Mouse (Mus musculus) urinary bladder, postnatal 10 days (tissue): ENCODE results near the gene Wfdc12.

Experiments used
- DNase-seq: peaks from one replicate; pipeline ENCODE4 v3.0.0; 2022; ENCODE audit warnings: low spot score

Wfdc12 gene

GRCm38 (mm10) chr2:164175850-164176249 lies 14.6 kb downstream of the Wfdc12 start:
- no peak for DNase-seq

- DNase-seq = no peak
These were observed 15.6 kb downstream of the Wfdc12 start for GRCm38 (mm10) chr2:164174649-164175395.

- DNase-seq = no peak
These were observed 17.0 kb downstream of the Wfdc12 start for GRCm38 (mm10) chr2:164173394-164173793.

- no peak for DNase-seq
These were observed 19.5 kb downstream of the Wfdc12 start, which contains the start of gene Kcns1 for GRCm38 (mm10) chr2:164170902-164171301. Kcns1 (minus strand) TSS chr2:164171113.

- DNase-seq = no peak
These were observed 20.1 kb downstream of the Wfdc12 start for GRCm38 (mm10) chr2:164170326-164170725.

GRCm38 (mm10) chr2:164168571-164168946 lies 21.8 kb downstream of the Wfdc12 start:
- DNase-seq = no peak

GRCm38 (mm10) chr2:164167752-164168570 lies 22.4 kb downstream of the Wfdc12 start:
- no peak for DNase-seq

DNA sequence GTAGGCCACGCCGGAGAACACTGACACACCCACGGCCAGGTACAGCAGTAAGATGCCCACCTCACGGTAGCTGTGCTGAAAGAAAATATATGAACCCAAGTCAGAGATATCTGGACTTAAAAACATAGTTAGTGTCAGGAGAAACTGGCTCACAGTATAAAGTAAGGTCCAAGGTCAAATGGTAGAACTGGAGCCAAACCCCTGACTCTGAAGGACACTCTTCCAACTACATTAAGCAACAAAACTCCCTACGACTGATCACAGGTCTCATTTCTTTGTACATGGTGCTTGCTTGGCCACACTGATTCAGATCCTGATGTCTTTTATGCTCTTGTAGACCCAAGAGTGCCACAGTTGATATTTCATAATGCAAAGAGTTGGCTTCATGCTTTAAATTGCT lies 25.5 kb downstream of the Wfdc12 start:
- DNase-seq = no peak

DNA sequence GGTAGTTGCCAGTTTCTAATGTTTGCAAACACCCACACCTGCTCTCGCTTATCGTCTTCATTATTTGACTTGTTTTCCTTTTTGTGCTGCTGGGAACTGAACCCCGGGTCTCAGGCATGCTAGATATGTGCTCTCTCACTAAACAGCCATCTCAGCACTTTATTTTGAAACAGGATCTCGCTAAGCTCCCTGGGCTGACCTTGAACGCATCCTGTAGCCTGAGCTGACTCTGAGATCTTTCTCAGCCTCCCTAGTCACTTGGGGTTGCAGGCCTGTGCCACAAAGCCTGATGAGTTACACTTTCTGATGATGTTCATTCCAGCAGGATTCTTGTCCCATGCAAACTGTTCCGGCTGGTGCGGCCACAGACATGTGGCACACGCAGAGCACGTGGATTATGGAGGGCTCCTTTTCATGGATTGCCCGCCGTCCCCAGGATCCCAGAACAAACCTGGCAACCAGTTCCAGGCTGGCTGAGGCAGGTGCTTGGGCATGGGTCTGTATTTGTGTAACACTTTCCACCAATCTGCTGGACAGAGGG lies 28.8 kb downstream of the Wfdc12 start:
- DNase-seq = no peak

GRCm38 (mm10) chr2:164158838-164159237 lies 31.6 kb downstream of the Wfdc12 start:
- no peak for DNase-seq

DNA sequence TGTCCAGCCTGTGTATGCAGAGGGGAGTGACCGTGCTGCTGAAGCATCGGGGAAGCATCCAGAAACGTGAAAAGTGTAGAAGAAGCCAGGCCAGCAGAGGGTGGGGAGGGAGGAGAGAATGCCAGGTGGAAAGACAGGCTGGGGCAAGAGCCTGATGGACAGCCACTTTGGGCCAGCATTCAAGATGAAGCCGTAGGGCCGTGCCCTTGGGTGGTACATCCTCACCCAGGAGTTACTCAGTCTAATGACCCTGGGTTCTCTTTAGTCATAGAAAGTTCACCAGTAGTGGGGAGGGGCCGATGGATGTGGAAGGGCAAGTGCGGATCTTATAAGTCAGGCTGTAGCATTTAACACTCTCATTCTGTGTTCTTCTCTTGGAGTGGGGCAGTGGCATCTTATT lies 34.2 kb downstream of the Wfdc12 start:
- no peak for DNase-seq

GRCm38 (mm10) chr2:164154007-164154406 lies 36.4 kb downstream of the Wfdc12 start:
- DNase-seq = no peak

GRCm38 (mm10) chr2:164152341-164152740 lies 38.1 kb downstream of the Wfdc12 start:
- DNase-seq = no peak

GRCm38 (mm10) chr2:164150086-164150760 lies 40.2 kb downstream of the Wfdc12 start:
- no peak for DNase-seq

DNA sequence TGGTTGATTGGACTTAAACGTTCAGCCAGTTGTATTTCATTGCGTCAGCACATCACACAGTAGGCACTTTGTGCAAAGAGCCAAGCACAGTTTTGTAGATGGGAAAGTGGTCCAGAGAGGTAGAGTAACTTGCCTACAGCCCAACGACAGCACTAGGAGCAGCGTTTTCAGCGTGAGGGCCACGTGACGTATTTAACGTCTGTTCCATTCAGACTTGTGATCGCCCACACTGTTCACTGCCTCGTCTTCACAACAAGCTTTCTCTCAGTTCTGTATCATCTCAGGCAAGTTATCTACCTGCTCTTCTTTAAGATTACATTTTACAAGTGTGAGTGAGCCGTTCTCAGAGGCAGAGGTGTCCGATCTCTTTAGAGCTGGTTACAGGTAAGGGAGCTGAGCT lies 43.9 kb downstream of the Wfdc12 start:
- DNase-seq = no peak

DNA sequence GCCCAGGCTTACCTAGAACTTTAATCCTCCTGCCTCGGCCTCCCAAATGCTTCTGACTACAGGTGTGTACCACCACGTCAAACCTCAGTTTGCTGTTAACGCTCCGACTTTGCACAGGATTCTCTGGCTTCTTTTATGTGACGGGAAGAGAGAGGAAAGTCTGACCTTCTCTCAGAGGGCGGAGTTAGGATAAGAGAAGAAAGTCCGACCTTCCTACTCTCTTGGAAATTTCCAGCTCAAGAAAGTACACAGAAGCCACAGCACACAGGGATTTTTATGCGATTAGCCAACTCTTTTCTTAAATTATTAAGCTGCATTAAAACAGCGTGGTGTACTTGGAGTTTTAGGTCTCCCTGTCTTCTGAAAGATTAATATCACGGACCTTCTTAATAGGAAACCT lies 45.9 kb downstream of the Wfdc12 start:
- no peak for DNase-seq

DNA sequence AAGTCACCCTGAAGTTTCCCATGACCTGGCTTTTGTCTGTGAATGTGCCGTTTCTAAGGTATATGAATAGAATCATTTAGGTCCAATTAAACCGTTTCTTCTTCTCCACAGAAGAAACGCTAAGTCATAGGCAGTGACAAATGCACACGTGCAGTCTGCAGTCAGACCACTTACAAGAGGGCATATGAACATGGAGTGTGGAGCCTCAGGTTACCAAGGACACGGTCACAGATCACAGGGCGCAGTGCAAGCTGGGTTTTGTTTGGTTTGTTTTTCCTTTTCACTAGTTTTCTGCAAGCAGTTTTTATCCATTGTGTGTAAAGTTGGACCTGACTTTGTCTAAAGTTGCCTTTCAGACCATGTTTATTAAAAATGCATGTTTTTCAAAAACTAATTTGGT lies 46.4 kb downstream of the Wfdc12 start:
- DNase-seq = no peak

DNA sequence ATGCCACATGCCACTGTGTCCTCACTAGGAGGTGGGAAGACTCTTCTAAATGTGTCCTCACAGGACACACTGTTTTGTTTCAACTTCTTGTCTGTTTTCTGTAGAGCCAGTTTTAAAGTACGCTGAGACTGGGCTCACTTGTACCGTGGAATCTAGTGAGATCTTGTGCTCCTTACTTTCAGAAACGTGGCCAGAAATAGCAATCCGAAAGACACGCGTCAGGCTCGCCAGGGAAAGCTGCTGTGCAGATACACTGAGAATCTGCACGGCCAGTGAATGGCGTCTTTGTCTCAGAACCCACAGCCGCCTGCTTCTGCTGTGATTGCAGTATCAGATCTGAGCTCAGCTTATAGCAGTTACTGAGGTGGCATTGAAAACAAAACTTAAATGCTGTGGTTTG lies 48.4 kb downstream of the Wfdc12 start:
- no peak for DNase-seq
